27 mouse cellular contexts compared by ENCODE assay signal in the genomic region with DNA sequence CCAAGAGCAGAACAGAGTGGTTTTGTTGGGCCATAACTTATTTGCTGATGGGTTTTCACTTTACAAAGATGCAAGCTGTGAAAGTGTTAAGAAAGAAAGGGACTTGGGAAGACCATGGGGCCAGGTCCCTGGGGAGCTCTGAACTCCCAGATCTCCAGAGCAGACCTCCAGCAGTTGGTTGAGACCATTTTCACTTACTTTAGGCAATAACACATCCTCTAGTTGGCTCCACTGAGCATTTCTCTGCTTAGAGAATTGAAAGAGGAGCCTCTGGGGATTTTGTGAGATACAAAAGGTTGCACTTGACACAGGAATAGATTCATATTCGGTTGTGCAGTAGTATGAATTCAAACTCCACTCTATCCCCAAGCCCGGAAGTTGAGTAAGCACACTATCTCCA.
DNase-seq lines count a peak whose midpoint lies in the region; ATAC-seq and TF ChIP-seq lines count a peak whose summit lies in the region.
"Had no signal": no experiment of that assay in that cellular context is flagged by ENCODE, and none has a peak within 500 bp of the region (broad histone marks: within the 10 kb centered on the region; RNA-seq: fewer than 3 reads in every experiment).

No protein-coding gene starts in this region.

- no peaks in the 10 kb centered on the region for H3K27me3 ChIP-seq in kidney, postnatal 0 days (ENCODE audit: insufficient read depth, low read length)
- no peaks in the 10 kb centered on the region for H3K27me3 ChIP-seq in kidney, embryonic 14.5 days (ENCODE audit: control insufficient read depth, insufficient read depth, low read length)
- no peaks in the 10 kb centered on the region for H3K27me3 ChIP-seq in midbrain, postnatal 0 days (ENCODE audit: insufficient read depth, low read length)
- H3K27me3 ChIP-seq in midbrain, embryonic 16.5 days (ENCODE audit: control insufficient read depth, insufficient read depth, low read depth, low read length): no peaks in the 10 kb centered on the region
- H3K27me3 ChIP-seq in E14TG2a.4 (ENCODE audit: insufficient read depth, low read length): peaks cover 3% of the 10 kb centered on the region; the same call in 1 of the 2 replicates
- H3K27me3 ChIP-seq: forebrain, embryonic 12.5 days; heart, embryonic 12.5 days; hindbrain, embryonic 13.5 days; midbrain, embryonic 12.5 days; stomach, embryonic 15.5 days had no signal

- no peaks in the 10 kb centered on the region for H3K36me3 ChIP-seq in kidney, postnatal 0 days (ENCODE audit: insufficient read depth, low read length)
- H3K36me3 ChIP-seq in kidney, embryonic 14.5 days (ENCODE audit: control insufficient read depth, insufficient read depth, low read length): no peaks in the 10 kb centered on the region
- H3K36me3 ChIP-seq in midbrain, postnatal 0 days (ENCODE audit: insufficient read depth, low read length): no peaks in the 10 kb centered on the region
- no peaks in the 10 kb centered on the region for H3K36me3 ChIP-seq in midbrain, embryonic 16.5 days (ENCODE audit: control insufficient read depth, insufficient read depth, low read length)
- no peaks in the 10 kb centered on the region for H3K36me3 ChIP-seq in E14TG2a.4 (ENCODE audit: insufficient read depth, low read length)
- H3K36me3 ChIP-seq: heart, embryonic 12.5 days; stomach, embryonic 15.5 days had no signal

- H3K4me1 ChIP-seq in kidney, postnatal 0 days (replicated peaks; ENCODE audit: insufficient read depth, low read length): no peaks in the 10 kb centered on the region
- no peaks in the 10 kb centered on the region for H3K4me1 ChIP-seq in kidney, embryonic 14.5 days (ENCODE audit: control insufficient read depth, insufficient read depth, low read length)
- H3K4me1 ChIP-seq in midbrain, postnatal 0 days (ENCODE audit: insufficient read depth, low read length): 0 out of 2 replicates have a peak, but pooled peaks cover 3% of the 10 kb centered on the region
- peaks cover 16% of the 10 kb centered on the region for H3K4me1 ChIP-seq in midbrain, embryonic 16.5 days (ENCODE audit: control insufficient read depth, insufficient read depth, low read length)
- H3K4me1 ChIP-seq in E14TG2a.4 (replicated peaks; ENCODE audit: low read depth, low read length): peaks cover 11% of the 10 kb centered on the region
- H3K4me1 ChIP-seq: stomach, embryonic 15.5 days had no signal

- WGBS in kidney, postnatal 0 days: 83% methylated on average over 2 of the region's 2 CpGs
- 87% methylated on average over 2 of the region's 2 CpGs for WGBS in kidney, embryonic 14.5 days
- WGBS in midbrain, postnatal 0 days: 68% methylated on average over 2 of the region's 2 CpGs
- WGBS in midbrain, embryonic 16.5 days: 82% methylated on average over 2 of the region's 2 CpGs

- H3K4me3 ChIP-seq in kidney, postnatal 0 days (replicated peaks; ENCODE audit: low read depth, low read length): no peak overlapping the region
- no peak overlapping the region for H3K4me3 ChIP-seq in kidney, embryonic 14.5 days (ENCODE audit: low read length)
- H3K4me3 ChIP-seq in midbrain, postnatal 0 days (ENCODE audit: low read depth, low read length): no peak overlapping the region
- no peak overlapping the region for H3K4me3 ChIP-seq in midbrain, embryonic 16.5 days (ENCODE audit: low read depth, low read length)
- H3K4me3 ChIP-seq in E14TG2a.4 (replicated peaks; ENCODE audit: low read length): no peak overlapping the region
- H3K4me3 ChIP-seq: erythroblast, embryonic 14.5 days; forebrain, embryonic 12.5 days; heart, adult 2 months; heart, embryonic 12.5 days; hindbrain, embryonic 13.5 days; midbrain, embryonic 12.5 days; stomach, embryonic 15.5 days had no signal

- no peak overlapping the region for H3K27ac ChIP-seq in kidney, postnatal 0 days
- no peak overlapping the region for H3K27ac ChIP-seq in kidney, embryonic 14.5 days (ENCODE audit: low read depth, low read length)
- H3K27ac ChIP-seq in midbrain, postnatal 0 days (ENCODE audit: low read depth, low read length): no peak overlapping the region
- H3K27ac ChIP-seq in midbrain, embryonic 16.5 days (ENCODE audit: low read length): no peak overlapping the region
- H3K27ac ChIP-seq: forebrain, embryonic 12.5 days; heart, adult 2 months; hindbrain, embryonic 13.5 days; liver, embryonic 14.5 days; midbrain, embryonic 12.5 days; stomach, embryonic 15.5 days had no signal

- ATAC-seq in kidney, postnatal 0 days (replicated peaks; ENCODE audit: low FRiP score, low read depth): no peak
- no peak for ATAC-seq in kidney, embryonic 14.5 days (ENCODE audit: low FRiP score, low TSS enrichment)
- no peak for ATAC-seq in midbrain, postnatal 0 days (ENCODE audit: low FRiP score)
- no peak for ATAC-seq in midbrain, embryonic 16.5 days

- no peak overlapping the region for H3K9ac ChIP-seq in kidney, postnatal 0 days (ENCODE audit: low read depth, low read length)
- no peak overlapping the region for H3K9ac ChIP-seq in kidney, embryonic 14.5 days (ENCODE audit: low read depth, low read length)
- no peak overlapping the region for H3K9ac ChIP-seq in midbrain, postnatal 0 days (replicated peaks; ENCODE audit: low read length, poor library complexity, severe bottlenecking)
- H3K9ac ChIP-seq in midbrain, embryonic 16.5 days (ENCODE audit: low read depth, low read length): no peak overlapping the region
- H3K9ac ChIP-seq: forebrain, embryonic 12.5 days; heart, embryonic 12.5 days; hindbrain, embryonic 13.5 days; liver, embryonic 14.5 days; midbrain, embryonic 12.5 days; stomach, embryonic 15.5 days had no signal

- DNase-seq in kidney, postnatal 0 days (ENCODE audit: low spot score): no peak
- peak; percentile 18 for DNase-seq in midbrain, postnatal 0 days (ENCODE audit: low spot score)
- no peak for DNase-seq in adrenal gland, adult (ENCODE audit: inconsistent age in 2 of 2, low spot score in 1 of 2)
- no peak for DNase-seq in layer of hippocampus, adult 11-12 months (ENCODE audit: low spot score)
- DNase-seq: adrenal gland, postnatal 10 days; cerebellum, adult 11 months; cerebellum, adult 9-10 months; cerebellum, postnatal 36 days; gastrocnemius, postnatal 14 days; heart, adult 2 months; heart, postnatal 4 days; kidney, adult 18-20 months; kidney, postnatal 4 days; liver; lung, adult 2 months; right cerebral cortex, postnatal 25 days; thymus, postnatal 25 days had no signal

- no peak overlapping the region for H3K4me2 ChIP-seq in kidney, postnatal 0 days (ENCODE audit: low read length)
- no peak overlapping the region for H3K4me2 ChIP-seq in kidney, embryonic 14.5 days (replicated peaks; ENCODE audit: low read depth, low read length)
- H3K4me2 ChIP-seq in midbrain, postnatal 0 days (ENCODE audit: low read depth, low read length, poor library complexity, severe bottlenecking): no peak overlapping the region
- H3K4me2 ChIP-seq in midbrain, embryonic 16.5 days (ENCODE audit: low read length): no peak overlapping the region
- H3K4me2 ChIP-seq: forebrain, embryonic 12.5 days; heart, embryonic 12.5 days; hindbrain, embryonic 13.5 days; midbrain, embryonic 12.5 days; stomach, embryonic 15.5 days had no signal

- H3K9me3 ChIP-seq in kidney, postnatal 0 days (replicated peaks; ENCODE audit: low read length): no peaks in the 10 kb centered on the region
- H3K9me3 ChIP-seq in kidney, embryonic 14.5 days (ENCODE audit: control insufficient read depth, low read length): no peaks in the 10 kb centered on the region
- no peaks in the 10 kb centered on the region for H3K9me3 ChIP-seq in midbrain, postnatal 0 days (ENCODE audit: low read length)
- no peaks in the 10 kb centered on the region for H3K9me3 ChIP-seq in midbrain, embryonic 16.5 days (replicated peaks; ENCODE audit: control insufficient read depth, low read length, poor library complexity, severe bottlenecking)
- H3K9me3 ChIP-seq in E14TG2a.4 (ENCODE audit: low read length): no peaks in the 10 kb centered on the region
- H3K9me3 ChIP-seq: forebrain, embryonic 12.5 days; heart, embryonic 12.5 days; hindbrain, embryonic 13.5 days; midbrain, embryonic 12.5 days; stomach, embryonic 15.5 days had no signal

- 0 out of 2 replicates have a peak, but pooled peaks have one; percentile 18 for TF ChIP-seq CTCF in kidney, postnatal 0 days (IDR thresholded peaks at IDR 0.05; ENCODE audit: low read depth)
- peak; percentile 32; the same call in 1 of the 2 replicates for TF ChIP-seq CTCF in midbrain, postnatal 0 days (IDR thresholded peaks at IDR 0.05)
- TF ChIP-seq CTCF in E14TG2a.4 (conservative IDR thresholded peaks at IDR 0.05; ENCODE audit: low read length): peak; percentile 13; the same call in 1 of the 2 replicates
